Mouse (Mus musculus) heart, embryonic 15.5 days (tissue): ENCODE measurements around the gene Gm44790. TPM values are rescaled to one million over a fixed set of nuclear protein-coding genes. Genes with fewer than 3 reads are reported as not detected.
A peak's percentile ranks its signal among the peaks of the same experiment; 100 is the strongest.

Experiments
- ATAC-seq: fragments of 200-750 bp; cut with Nextera tagmentation; replicated peaks from 2 replicates; pipeline ENCODE4 v1.8.0; 2017; ENCODE audit warnings: low read depth, moderate TSS enrichment; ENCODE audit not compliant: insufficient number of reproducible peaks, insufficient read depth, low FRiP score
- H3K27ac ChIP-seq: fragments of 300-500 bp; sonication (generic); 2 replicates; pipeline ENCODE4 v1.5.1; 2015; ENCODE audit warnings: mild to moderate bottlenecking, inconsistent platforms
- H3K27me3 ChIP-seq: fragments of 300-500 bp; sonication (generic); 2 replicates; pipeline ENCODE4 v1.6.1; 2015; ENCODE audit warnings: inconsistent platforms
- H3K36me3 ChIP-seq: fragments of 300-500 bp; sonication (generic); 2 replicates; pipeline ENCODE4 v1.6.1; 2015; ENCODE audit warnings: mild to moderate bottlenecking, inconsistent platforms
- H3K4me1 ChIP-seq: fragments of 300-500 bp; sonication (generic); replicated peaks from 2 replicates; pipeline ENCODE4 v1.6.1; 2015; ENCODE audit warnings: inconsistent platforms
- H3K4me2 ChIP-seq: fragments of 300-500 bp; sonication (generic); 2 replicates; pipeline ENCODE4 v1.6.1; 2015; ENCODE audit warnings: inconsistent platforms, mild to moderate bottlenecking, moderate library complexity
- H3K4me3 ChIP-seq: fragments of 300-500 bp; sonication (generic); 2 replicates; pipeline ENCODE4 v1.5.1; 2015; ENCODE audit warnings: mild to moderate bottlenecking, inconsistent platforms
- H3K9ac ChIP-seq: fragments of 300-500 bp; sonication (generic); 2 replicates; pipeline ENCODE4 v1.6.1; 2015; ENCODE audit warnings: mild to moderate bottlenecking, inconsistent platforms
- H3K9me3 ChIP-seq: fragments of 300-500 bp; sonication (generic); replicated peaks from 2 replicates; pipeline ENCODE4 v1.6.1; 2016; ENCODE audit warnings: inconsistent platforms
- WGBS: fragments of 180-500 bp; shearing (Covaris S2); methylation state at CpG from one replicate; pipeline ENCODE4 v1.1.7; 2015; ENCODE audit warnings: mixed read lengths; 5-methylcytosine and 5-hydroxymethylcytosine counted together
- polyA plus RNA-seq: library from polyadenylated mRNA; unstranded; fragments of >200 nt; fragmentation: Nextera tagmentation; extraction: Ambion mirVana; gene quantifications from 2 replicates; pipeline ENCODE4 v1.2.1, GENCODE M21; 2015

The Gm44790 gene
- polyA plus RNA-seq, 1 experiment from 2014 or later = not detected

DNA sequence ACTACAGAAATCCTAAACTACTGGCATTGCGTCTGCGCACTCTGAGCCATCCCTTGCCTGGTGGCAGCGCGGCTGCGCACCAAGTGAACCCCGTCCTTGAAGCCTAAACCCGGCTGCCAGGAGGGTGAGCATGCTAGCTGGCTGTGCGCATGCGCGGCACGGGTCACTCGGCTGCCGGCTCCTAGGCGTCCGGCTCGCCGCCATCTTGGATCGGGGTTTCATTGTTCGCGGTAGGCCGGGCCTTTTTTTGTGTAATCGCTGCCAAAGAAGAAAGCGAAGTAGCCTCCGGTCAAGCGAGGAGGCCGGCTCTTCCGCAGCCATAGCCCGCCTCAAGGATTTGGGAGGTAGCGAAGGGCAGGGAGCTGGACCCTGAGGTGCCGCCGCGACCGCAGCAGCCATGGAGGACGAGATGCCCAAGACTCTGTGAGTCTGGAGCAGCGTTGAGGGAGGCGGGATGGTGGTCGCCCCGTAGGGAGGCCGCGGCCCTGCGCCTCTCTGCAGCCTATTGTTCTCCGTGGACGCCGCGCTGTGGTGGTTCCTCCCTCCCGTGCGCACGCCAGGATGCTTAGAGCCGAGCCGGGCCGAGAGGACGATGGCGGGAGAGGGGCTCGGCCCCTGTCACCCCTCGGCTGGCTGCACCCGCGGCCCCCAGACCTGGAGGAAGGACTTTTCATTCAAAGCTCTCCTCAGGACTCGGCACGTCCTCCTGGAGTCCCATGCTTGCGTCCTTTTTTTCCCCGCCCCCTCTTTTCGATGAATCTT is 22.2 kb upstream of the Gm44790 start, which contains the start of gene Tia1:
Tia1 (plus strand) TSS at position 120 of the 762 bp plus-strand sequence.
- Histone ChIP-seq H3K4me2 (peak within 1 kb of the TSS; percentile 66), H3K4me3 (peak within 1 kb of the TSS; percentile 94), H3K27ac (peak within 1 kb of the TSS; percentile 100), H3K27me3 (no peaks in the 10 kb centered on the region), H3K9me3 (no peaks in the 10 kb centered on the region), H3K4me1 (peaks cover 18% of the 10 kb centered on the region), H3K9ac (peak within 1 kb of the TSS; percentile 91), H3K36me3 (no peaks in the 10 kb centered on the region; the same call in 1 of the 2 replicates)
- ATAC-seq = peak; percentile 95
- under 1% methylated on average over 62 of the region's 62 CpGs for WGBS

DNA sequence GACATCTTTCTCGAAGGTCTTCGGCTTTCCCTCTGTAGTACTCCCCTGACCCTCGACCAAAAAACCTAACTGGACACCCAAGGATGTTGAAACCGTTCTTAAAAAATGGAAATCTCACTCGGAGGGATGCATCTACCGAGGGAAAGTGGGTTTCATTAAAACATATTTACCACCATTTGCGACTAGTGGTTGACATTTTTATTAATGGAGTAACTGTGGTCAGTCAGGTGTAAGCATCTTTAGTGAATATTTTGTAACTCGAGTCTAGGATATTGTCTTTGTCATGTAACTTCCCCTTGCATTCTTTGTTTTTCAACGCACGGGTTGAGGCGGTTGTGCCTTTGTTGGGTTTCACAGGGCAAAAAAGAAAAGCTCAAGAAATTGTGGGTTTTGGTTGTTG is 21.5 kb upstream of the Gm44790 start:
- peak overlapping the region; percentile 91 for H3K9ac ChIP-seq
- H3K4me2 ChIP-seq = peak overlapping the region; percentile 66
- no peaks in the 10 kb centered on the region for H3K27me3 ChIP-seq
- peak overlapping the region; percentile 94 for H3K4me3 ChIP-seq
- 1% methylated on average over 11 of the region's 11 CpGs for WGBS
- H3K9me3 ChIP-seq = no peaks in the 10 kb centered on the region
- H3K4me1 ChIP-seq = peaks cover 18% of the 10 kb centered on the region
- ATAC-seq = no peak
- no peaks in the 10 kb centered on the region; the same call in 1 of the 2 replicates for H3K36me3 ChIP-seq
- H3K27ac ChIP-seq = peak overlapping the region; percentile 100

DNA sequence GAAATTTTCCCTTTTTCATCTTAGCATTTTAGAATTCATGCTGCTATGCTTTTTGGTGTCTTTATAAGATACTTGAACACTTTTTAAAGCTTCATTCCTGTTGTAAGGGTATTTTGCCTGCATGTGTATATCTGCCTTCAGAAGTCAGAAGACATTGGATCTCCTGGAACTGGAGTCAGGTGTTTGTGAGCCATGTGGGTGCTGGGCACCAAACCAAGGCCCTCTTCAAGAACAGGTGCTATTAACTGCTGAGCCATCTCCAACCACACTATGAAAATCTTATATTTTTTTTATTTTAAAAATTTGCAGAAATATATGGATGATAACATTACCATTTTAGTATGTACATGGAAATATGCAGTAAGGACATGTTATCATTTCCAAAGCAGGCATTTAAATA is 20.2 kb upstream of the Gm44790 start:
- ATAC-seq = no peak
- no peaks in the 10 kb centered on the region for H3K9me3 ChIP-seq
- H3K36me3 ChIP-seq = no peaks in the 10 kb centered on the region; the same call in 1 of the 2 replicates
- H3K4me2 ChIP-seq = peak overlapping the region; percentile 66; the same call in 1 of the 2 replicates
- H3K9ac ChIP-seq = no peak overlapping the region
- peaks cover 14% of the 10 kb centered on the region for H3K4me1 ChIP-seq
- no peaks in the 10 kb centered on the region for H3K27me3 ChIP-seq
- H3K4me3 ChIP-seq = no peak overlapping the region
- no peak overlapping the region for H3K27ac ChIP-seq

DNA sequence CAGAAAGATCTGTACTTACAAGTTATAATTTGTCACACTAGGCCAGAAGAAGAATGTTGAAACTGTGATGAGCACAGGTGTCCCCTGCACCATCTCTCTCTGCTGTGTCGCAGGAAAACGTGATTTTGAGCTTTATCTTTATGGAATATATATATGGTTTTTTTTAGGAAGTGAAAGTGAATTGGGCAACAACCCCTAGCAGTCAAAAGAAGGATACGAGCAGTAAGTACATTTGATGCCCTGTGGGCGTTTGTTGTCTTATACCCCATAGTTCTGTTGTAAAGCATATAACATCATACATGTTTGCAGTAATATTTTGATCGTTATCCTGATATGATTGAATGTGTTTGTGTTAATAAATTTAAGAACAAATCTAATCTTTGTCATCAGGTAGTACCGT is 7.7 kb upstream of the Gm44790 start:
- no peak for ATAC-seq
- Histone ChIP-seq H3K9ac (no peak overlapping the region), H3K4me1 (no peaks in the 10 kb centered on the region), H3K27ac (no peak overlapping the region), H3K4me2 (no peak overlapping the region), H3K27me3 (no peaks in the 10 kb centered on the region), H3K9me3 (no peaks in the 10 kb centered on the region), H3K36me3 (peaks cover 76% of the 10 kb centered on the region), H3K4me3 (no peak overlapping the region)
- WGBS = 91% methylated on average over 6 of the region's 6 CpGs

DNA sequence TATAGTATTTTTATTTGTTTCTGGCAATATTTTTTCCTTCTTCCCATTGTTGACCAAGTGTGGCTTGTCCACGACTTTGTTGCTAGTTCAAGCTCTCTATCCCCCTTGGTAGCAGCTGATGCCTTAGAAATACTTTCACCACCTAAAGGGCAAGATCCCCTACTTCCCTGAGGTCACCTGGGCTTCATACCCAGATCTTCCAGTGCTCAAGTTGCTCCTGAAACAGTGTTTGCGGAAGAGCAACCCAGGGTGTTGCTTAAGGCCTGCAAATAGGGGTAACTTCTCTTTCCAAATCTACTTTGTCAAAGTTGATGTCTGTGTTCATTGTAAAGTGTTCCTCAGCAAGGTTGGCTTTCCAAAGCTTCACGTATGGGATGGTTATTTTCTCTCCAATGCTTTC is 7.2 kb upstream of the Gm44790 start:
- Histone ChIP-seq H3K27ac (no peak overlapping the region), H3K9ac (no peak overlapping the region), H3K9me3 (no peaks in the 10 kb centered on the region), H3K4me1 (no peaks in the 10 kb centered on the region), H3K4me2 (no peak overlapping the region), H3K4me3 (no peak overlapping the region), H3K36me3 (peaks cover 77% of the 10 kb centered on the region), H3K27me3 (no peaks in the 10 kb centered on the region)
- no peak for ATAC-seq
- 81% methylated on average over 3 of the region's 3 CpGs for WGBS

DNA sequence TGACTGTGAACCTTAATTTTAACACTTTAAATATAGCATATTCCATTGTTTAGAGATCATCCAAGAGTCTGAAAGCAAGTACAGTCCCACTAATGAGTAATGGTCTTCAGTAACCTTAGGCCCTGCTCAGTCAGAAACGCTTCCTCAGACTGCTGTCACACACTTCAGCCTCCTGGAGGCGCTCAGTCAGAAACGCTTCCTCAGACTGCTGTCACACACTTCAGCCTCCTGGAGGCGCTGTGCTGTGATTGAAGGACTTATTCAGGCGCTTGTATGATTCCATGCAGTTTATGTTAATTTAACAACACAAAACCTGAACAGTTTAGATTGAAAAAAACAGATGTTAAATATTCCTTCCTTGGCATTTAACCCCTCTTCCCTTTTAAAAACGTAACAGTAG is 6.0 kb upstream of the Gm44790 start:
- 76% methylated on average over 6 of the region's 6 CpGs for WGBS
- H3K36me3 ChIP-seq = peaks cover 81% of the 10 kb centered on the region
- no peaks in the 10 kb centered on the region for H3K9me3 ChIP-seq
- H3K4me3 ChIP-seq = no peak overlapping the region
- ATAC-seq = no peak
- H3K9ac ChIP-seq = no peak overlapping the region
- no peak overlapping the region for H3K4me2 ChIP-seq
- no peak overlapping the region for H3K27ac ChIP-seq
- no peaks in the 10 kb centered on the region for H3K27me3 ChIP-seq
- H3K4me1 ChIP-seq = no peaks in the 10 kb centered on the region

DNA sequence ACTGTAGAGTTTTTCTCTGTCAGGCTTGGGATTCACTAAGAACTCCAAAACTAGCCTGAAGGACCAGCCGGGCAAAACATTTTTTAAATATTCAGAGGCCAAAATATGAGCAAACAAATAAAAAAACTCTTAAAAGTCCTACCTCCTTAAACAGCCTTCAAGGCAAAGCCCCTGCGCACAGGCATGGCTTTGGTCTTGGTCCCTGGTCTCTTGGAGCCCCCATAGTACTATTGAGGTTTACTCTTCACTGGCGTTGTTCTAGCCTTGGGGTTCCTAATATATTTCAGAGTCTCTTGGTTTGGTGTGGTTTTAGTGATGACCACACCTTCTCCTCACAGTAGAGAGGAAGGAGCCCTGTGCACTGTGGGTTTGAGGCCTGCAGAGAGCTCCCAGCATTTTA is 5.1 kb downstream of the Gm44790 start:
- H3K4me2 ChIP-seq = no peak overlapping the region
- H3K27me3 ChIP-seq = no peaks in the 10 kb centered on the region
- no peak for ATAC-seq
- H3K9me3 ChIP-seq = no peaks in the 10 kb centered on the region
- H3K4me1 ChIP-seq = no peaks in the 10 kb centered on the region
- no peak overlapping the region for H3K9ac ChIP-seq
- 96% methylated on average over 3 of the region's 3 CpGs for WGBS
- H3K36me3 ChIP-seq = peaks cover 74% of the 10 kb centered on the region
- H3K27ac ChIP-seq = no peak overlapping the region
- no peak overlapping the region for H3K4me3 ChIP-seq

DNA sequence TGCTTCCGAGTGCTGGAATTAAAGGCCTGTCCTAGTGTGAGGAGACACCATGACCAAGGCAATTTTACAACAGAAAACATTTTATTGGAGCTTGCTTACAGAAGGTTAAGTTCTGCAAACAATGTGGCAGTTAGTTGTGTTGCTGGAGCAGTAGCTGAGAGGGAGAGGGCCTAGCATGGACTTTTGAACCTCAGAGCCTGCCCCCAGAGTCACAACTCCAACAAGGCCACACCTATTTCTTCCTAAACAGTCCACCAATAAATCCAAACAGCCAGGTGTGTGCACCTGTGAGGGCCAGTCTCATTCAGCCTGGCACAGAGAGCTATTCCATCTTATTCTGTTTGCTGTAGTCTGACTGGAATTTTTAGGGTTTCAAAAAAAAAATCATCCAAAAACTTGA is 7.2 kb downstream of the Gm44790 start:
- Histone ChIP-seq H3K9me3 (no peaks in the 10 kb centered on the region), H3K27me3 (no peaks in the 10 kb centered on the region), H3K4me2 (no peak overlapping the region), H3K9ac (no peak overlapping the region), H3K4me3 (no peak overlapping the region), H3K4me1 (no peaks in the 10 kb centered on the region; the same call in 1 of the 2 replicates), H3K36me3 (peaks cover 58% of the 10 kb centered on the region), H3K27ac (no peak overlapping the region)
- ATAC-seq = no peak
- 88% methylated on average over 1 of the region's 1 CpGs for WGBS

DNA sequence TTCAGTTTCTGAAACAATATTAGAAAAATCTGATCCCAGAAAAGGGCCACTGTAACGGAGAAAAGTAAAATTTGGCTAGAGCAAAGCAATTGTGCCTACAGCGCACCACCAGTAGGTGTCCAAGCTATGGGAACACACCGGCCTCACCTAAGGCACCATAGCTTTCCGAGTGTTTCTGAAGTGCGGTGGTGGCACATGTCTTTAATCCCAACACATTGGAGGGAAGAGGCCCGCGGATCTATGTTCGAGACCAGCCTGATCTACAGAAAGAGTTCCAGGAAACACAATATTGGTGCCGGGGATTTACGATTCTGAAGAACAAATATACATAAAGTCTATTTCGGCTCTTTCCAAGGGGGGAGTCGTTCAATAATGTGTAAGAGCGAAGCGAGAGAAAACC is 11.3 kb downstream of the Gm44790 start:
- Histone ChIP-seq H3K27ac (peak overlapping the region; percentile 98), H3K4me1 (peaks cover 4% of the 10 kb centered on the region), H3K4me2 (peak overlapping the region; percentile 83), H3K9me3 (no peaks in the 10 kb centered on the region), H3K4me3 (peak overlapping the region; percentile 85), H3K36me3 (peaks cover 33% of the 10 kb centered on the region), H3K9ac (peak overlapping the region; percentile 90), H3K27me3 (no peaks in the 10 kb centered on the region)
- peak; percentile 36; the same call in 1 of the 2 replicates for ATAC-seq
- 1% methylated on average over 14 of the region's 14 CpGs for WGBS

DNA sequence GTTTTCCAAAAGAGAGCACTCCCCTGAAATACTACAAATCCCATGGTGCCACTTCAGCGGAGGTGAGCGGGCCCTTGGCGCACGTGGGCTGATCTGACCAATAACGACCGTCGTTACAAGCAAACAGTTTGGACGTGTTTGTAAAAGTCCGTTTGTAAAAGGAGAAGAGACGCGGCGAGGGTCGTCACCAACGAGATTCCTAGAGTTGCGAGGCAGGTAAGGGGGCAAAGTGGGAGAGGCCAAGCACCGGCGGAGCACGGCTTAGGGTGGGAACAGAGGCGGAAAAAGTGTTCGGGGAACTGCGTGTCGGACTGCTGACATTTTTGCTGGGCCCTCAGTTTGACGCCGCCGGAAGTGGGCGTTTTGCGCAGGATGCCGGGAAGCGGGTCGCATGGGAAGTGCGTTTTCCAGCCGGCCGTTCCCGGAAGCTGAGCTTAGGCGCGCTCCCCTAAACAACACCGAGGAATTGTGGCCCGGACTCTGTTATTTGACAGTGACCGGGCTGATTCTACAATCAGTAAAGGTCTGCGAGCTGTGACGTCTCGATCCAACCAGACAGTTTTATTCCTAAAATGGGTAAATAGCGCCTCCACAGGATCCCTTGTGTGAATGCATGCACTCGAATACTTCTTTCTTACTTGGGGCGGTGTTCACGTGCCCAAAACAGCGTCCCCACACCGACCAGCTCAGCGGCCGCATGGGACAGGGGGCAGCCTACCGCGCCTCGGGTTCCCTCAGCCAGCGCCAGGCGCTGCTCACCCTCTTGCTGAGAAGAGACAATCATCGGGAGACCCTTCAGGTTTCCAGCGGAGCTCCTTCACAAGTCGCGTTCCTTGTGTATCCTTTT is 12.0 kb downstream of the Gm44790 start, which contains the start of gene C87436:
C87436 (plus strand) TSS at position 103 of the 847 bp plus-strand sequence.
- ATAC-seq = peak; percentile 93
- peak within 1 kb of the TSS; percentile 83 for H3K4me2 ChIP-seq
- peak within 1 kb of the TSS; percentile 98 for H3K27ac ChIP-seq
- H3K36me3 ChIP-seq = peaks cover 26% of the 10 kb centered on the region
- H3K9ac ChIP-seq = peak within 1 kb of the TSS; percentile 90
- peak within 1 kb of the TSS; percentile 85 for H3K4me3 ChIP-seq
- under 1% methylated on average over 59 of the region's 59 CpGs for WGBS
- H3K9me3 ChIP-seq = no peaks in the 10 kb centered on the region
- peaks cover 4% of the 10 kb centered on the region for H3K4me1 ChIP-seq
- H3K27me3 ChIP-seq = no peaks in the 10 kb centered on the region

DNA sequence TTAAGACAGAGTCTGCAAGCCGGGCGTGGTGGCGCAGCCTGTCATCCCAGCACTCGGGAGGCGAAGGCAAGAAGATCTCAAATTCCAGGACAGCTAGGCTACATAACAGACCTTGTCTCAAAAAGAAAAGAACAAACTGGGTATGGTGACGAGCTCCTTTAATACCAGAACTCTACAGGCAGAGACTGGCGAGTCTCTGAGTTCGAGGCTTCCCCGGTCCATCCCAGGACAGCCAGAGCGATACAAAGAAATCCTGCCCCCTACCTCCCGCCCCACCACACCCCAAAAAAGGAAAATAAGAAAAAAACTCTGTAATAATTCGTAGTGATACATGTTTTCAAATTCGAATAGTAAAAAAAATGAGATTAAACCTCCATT is 12.7 kb downstream of the Gm44790 start:
- peaks cover 28% of the 10 kb centered on the region for H3K36me3 ChIP-seq
- H3K4me1 ChIP-seq = peaks cover 4% of the 10 kb centered on the region
- H3K9ac ChIP-seq = peak overlapping the region; percentile 90
- 3% methylated on average over 13 of the region's 13 CpGs for WGBS
- H3K9me3 ChIP-seq = no peaks in the 10 kb centered on the region
- no peak for ATAC-seq
- peak overlapping the region; percentile 85 for H3K4me3 ChIP-seq
- peak overlapping the region; percentile 83 for H3K4me2 ChIP-seq
- peak overlapping the region; percentile 98 for H3K27ac ChIP-seq
- H3K27me3 ChIP-seq = no peaks in the 10 kb centered on the region
